Mouse (Mus musculus) layer of hippocampus, adult 6 months (tissue): ENCODE measurements around the gene Ghdc. TPM values are rescaled to one million over a fixed set of nuclear protein-coding genes. Genes with fewer than 3 reads are reported as not detected.

Experiments used
- long read RNA-seq, 2 experiments: library from polyadenylated mRNA; unstranded; transcript quantifications; one replicate each; pipeline ENCODE4 v2.0.0; 2019 to 2020
- polyA plus RNA-seq: library from polyadenylated mRNA; unstranded; fragments of <200 nt; fragmentation: Nextera tagmentation; gene quantifications from 2 replicates; pipeline ENCODE4 v1.2.3, GENCODE M21; 2021

Gene Ghdc
- 5.4 TPM in 2 replicates for polyA plus RNA-seq
- long read RNA-seq, experiment 1, transcript Ghdc-201 (9 exons, 2,462 nt): major isoform, 9 of 12 reads
- long read RNA-seq, experiment 1, partial matches to known transcripts: 1 of 12 reads
- long read RNA-seq, experiment 1, other reads (novel, unspliced or antisense): 2 of 12 reads
- long read RNA-seq, experiment 2, transcript Ghdc-201 (9 exons, 2,462 nt): major isoform, 37 of 46 reads
- long read RNA-seq, experiment 2, partial matches to known transcripts: 7 of 46 reads
- long read RNA-seq, experiment 2, other reads (novel, unspliced or antisense): 2 of 46 reads

GRCm38 (mm10) chr11:100770646-100771408 lies at the start of gene Ghdc:
Ghdc (minus strand) TSS chr11:100770957.

GRCm38 (mm10) chr11:100762831-100763230 lies 7.9 kb downstream of the Ghdc start, which contains the start of gene Hcrt:
Hcrt (minus strand) TSS chr11:100762931.

DNA sequence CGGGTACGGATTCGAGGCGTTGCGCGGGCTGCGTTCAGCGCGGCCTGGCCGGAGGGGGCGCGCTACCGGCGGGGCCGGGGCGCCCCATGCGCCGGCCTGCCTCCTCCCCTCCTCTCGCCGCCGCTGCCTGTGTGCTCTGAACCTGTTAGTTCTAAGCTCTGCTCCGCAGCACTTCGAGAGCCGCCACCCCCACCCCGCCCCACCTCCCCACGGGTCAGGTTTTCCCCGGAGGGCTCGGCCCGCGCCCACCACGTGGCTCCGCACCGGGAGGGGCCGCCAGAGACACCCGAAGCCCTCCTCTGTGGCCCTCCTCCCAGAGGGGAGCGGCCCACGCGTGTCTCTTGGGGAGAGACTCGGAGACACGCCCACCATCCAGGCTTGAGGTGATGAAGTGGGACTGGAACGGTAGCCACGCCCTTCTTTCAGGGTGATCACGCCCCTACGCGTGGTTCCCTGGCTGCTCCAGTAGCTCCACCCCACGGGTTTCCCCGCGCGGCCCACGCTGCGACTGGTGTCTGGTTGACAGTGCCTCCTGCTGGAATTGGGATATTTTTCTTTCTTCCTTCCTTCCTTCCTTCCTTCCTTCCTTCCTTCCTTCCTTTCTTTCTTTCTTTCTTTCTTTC lies 11.0 kb downstream of the Ghdc start, which contains the start of gene Kcnh4:
Gene Kcnh4 (minus strand): TSS at position 332 of the 623 bp plus-strand sequence.

GRCm38 (mm10) chr11:100738066-100738604 lies 32.6 kb downstream of the Ghdc start, which contains the start of gene Rab5c:
Rab5c (minus strand) TSS chr11:100738215.

Other genes with a start within 250 kb of the Ghdc start
- gene Acly, start 243.0 kb downstream of the Ghdc start, polyA plus RNA-seq: 84.9 and 99.2 TPM in 2 replicates
- 0.93 and 1.8 TPM in 2 replicates for gene Ttc25, start 225.3 kb downstream of the Ghdc start, polyA plus RNA-seq
- 455 and 528 TPM in 2 replicates for gene Cnp, start 196.1 kb downstream of the Ghdc start, polyA plus RNA-seq
- gene Nkiras2, start 151.7 kb downstream of the Ghdc start, polyA plus RNA-seq: 15.1 and 15.8 TPM in 2 replicates
- 80.2 and 86.1 TPM in 2 replicates for gene Dnajc7, start 150.8 kb downstream of the Ghdc start, polyA plus RNA-seq
- 0.10 and 0.11 TPM in 2 replicates for gene Zfp385c, start 78.5 kb downstream of the Ghdc start, polyA plus RNA-seq
- 0.87 and 1.2 TPM in 2 replicates for gene Dhx58, start 66.7 kb downstream of the Ghdc start, polyA plus RNA-seq
- gene Kat2a, start 58.5 kb downstream of the Ghdc start, polyA plus RNA-seq: 14.9 and 15.6 TPM in 2 replicates
- gene Hspb9, start 57.1 kb downstream of the Ghdc start, polyA plus RNA-seq: not detected in 2 replicates
- 37.1 and 48.7 TPM in 2 replicates for gene Rab5c, start 32.7 kb downstream of the Ghdc start, polyA plus RNA-seq
- gene Kcnh4, start 11.0 kb downstream of the Ghdc start, polyA plus RNA-seq: 0.14 and 0.23 TPM in 2 replicates
- gene Hcrt, start 8.0 kb downstream of the Ghdc start, polyA plus RNA-seq: not detected in 2 replicates
- gene Stat5b, start 79.8 kb upstream of the Ghdc start, polyA plus RNA-seq: 3.4 and 3.5 TPM in 2 replicates
- gene Stat5a, start 88.4 kb upstream of the Ghdc start, polyA plus RNA-seq: 1.3 and 1.7 TPM in 2 replicates
- gene Stat3, start 168.6 kb upstream of the Ghdc start, polyA plus RNA-seq: 22.6 and 24.9 TPM in 2 replicates
- 11.1 and 19.8 TPM in 2 replicates for gene Cavin1, start 199.9 kb upstream of the Ghdc start, polyA plus RNA-seq
- gene Atp6v0a1, start 238.5 kb upstream of the Ghdc start, polyA plus RNA-seq: 149 and 167 TPM in 2 replicates